Mouse (Mus musculus): ENCODE measurements around the gene Gng3.

The Gng3 gene

DNA sequence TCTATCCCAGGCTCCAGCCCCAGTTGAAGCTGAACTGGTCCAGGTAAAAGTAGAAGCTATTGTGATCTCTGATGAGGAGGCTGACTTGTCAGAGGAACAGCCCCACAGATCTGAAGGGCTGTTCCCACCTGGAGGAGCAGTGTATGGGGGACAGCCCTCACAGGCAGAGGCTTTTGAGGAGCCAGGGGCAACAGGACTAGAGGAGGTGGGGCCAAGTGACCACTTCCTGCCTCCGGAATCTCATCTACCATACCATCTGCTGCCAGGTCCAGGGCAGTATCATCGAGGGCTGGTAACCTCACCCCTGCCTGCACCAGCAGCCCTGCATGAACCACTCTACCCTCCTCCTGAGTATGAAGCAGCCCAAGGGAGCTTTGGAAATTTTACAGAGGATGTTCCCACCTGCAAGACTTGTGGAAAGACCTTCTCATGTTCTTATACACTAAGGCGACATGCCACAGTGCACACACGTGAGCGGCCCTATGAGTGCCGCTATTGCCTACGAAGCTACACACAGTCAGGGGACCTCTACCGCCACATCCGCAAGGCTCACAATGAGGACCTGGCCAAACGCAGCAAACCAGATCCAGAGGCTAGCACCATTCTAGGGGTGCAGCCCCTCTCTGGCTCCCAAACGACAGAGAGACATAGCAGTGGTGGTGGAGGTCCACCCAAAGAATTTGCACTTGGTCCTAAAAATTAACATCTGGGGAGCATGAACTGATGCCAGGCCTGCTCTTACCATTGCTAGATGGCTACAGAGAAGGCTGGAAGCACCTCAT, 34.9 kb downstream of the Gng3 start:
- no peak for DNase-seq

DNA sequence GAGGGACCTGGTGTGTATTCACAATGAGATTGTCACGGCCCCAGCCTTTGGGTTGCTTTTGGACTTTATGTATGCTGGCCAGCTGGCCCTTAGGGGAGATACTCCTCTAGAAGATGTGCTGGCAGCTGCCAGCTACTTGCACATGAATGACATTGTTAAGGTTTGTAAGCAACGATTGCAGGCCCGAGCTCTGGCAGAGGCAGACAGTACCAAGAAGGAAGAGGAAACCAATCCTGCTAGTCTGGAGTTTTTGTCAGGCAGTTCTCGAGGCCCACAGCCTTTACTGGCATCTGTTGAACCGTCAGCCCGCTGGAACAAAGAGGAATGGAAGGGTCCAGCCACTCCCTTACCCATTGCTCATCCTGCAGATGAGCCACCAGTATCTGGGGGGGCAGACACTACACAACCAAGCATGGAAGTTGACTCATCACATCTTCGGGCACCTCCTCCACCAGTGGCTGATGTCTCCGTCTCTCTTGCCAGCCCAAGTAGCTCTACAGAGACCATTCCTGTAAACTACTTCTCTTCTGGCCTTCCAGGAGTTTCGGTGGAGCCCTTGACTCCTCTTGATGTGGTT, 35.7 kb downstream of the Gng3 start:
- no peak for DNase-seq

DNA sequence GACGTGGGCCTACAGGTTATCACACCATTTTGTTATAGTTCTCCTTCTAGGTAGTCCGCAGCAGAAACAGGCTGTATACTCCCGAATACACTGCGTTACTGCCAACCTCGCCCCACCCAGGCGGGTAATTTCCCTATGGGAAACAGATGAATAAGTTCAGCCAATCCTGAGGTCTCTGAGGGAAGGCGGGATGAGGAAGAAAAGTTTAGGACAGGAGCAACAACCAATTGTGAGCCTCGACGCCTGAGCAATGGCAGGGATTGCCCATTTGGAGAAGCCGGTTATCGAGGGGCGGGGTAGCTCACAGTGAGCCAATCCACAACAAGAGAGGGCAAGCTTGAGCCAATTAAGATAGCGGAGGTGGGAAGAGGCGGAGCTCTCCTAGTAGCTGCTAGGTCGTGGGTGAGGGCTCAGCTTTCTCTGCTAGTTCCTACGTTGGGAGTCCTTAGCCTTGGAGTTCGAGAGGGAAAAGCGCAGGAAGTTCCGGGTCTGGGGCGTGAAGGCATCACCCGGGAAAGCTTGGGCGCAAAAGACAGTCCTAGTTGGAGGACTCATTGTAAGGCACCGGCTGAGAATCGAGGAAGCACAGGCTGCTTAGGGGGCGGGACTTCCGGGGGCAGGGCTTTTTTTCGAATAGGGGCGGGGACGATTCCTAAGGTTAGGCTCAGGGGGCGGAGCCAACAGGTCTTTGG, 36.7 kb downstream of the Gng3 start, which contains the start of gene Zbtb3:
Zbtb3 (plus strand) TSS at position 426 of the 692 bp plus-strand sequence.
- peak; percentile 94 to 96 for DNase-seq

DNA sequence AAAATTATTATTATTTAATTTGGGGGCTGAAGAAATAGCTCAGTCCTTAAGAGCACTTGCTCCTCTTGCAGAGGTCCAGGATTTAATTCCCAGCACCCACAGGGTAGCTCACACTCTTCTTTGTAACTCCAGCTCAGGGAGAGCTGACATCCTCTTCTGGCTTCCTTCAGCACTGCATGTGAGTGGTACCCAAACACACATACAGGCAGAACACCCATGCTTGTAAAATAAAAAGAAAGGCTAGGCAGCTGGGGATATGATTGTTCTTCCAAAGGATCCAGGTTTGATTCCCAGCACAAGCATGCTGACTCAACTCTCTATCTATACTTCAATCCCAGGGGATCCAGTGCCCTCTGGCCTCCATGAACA, 40.1 kb downstream of the Gng3 start:
- DNase-seq, result no peak

DNA sequence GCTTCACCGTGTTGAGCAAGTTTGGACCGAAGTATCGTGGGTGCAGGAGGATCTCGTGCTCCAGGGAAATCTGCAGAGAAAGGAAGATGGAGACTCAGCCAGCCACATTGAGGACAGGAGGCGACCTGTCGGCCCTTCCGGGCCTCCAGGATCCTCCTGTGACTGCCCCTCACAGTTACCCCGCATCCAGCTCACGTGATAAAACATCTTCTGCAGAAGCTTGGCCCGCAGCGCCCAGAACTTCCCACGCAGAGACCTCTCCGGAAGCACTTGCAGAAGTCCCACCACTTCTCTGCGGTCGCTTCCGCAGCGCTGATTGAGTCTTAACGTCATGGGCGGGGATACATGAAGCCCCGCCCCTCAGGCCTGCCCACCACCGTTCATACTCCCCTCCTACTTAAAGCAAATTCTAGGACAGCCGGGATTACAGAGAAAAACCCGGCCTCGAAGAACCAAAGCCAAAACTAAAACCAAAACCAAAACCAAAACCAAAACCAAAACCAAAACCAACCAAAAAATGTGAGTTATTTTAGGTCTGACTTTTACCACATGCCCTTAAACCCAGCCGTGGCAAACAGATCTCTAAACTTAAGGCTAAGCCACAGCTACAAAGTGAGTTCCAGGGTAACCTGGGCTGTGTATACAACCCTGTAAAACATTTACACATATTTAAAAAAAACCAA, 40.6 kb downstream of the Gng3 start, which contains the start of gene Polr2g:
Polr2g (minus strand) TSS at position 314 of the 683 bp plus-strand sequence.
- DNase-seq, result peak; percentile 92 to 94

DNA sequence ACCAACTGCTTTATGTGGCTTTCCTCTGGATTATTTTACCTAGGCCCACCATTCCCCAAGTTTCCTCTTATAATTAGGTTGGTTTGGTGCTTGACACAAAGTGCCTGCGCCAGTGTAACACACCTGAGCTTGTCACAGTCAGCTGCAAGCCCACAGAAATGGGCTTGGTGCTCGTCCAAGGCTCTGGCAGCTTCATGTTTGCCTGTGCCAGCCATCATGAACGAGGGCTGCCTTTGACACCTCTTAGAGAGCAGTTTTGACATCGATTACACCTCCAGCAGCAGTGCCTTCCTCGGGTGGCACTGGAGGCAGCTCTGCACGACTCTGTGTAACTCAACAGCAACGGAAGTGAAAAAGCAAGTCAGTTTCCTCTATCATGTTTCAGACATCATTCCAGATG, 48.8 kb downstream of the Gng3 start:
- DNase-seq, result peak; percentile 64 to 72

DNA sequence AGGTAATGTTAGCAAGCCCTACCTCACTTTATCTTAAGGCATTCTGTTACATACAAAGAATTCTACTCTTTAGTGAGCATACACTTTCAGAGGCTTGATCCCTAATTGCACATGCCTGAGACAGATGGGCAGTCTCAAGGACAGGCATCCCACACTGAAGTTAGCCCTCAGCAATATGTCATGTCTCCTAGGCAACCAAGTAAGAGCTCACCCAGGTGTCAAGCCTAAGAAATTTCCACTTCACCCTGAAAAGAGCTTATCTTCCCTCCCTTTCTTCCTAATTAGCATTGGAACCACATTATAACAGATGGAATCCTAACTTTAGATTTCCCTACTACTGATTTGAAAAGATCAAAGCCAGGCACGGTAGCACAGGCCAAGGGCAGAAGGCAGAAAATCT, 49.8 kb downstream of the Gng3 start:
- DNase-seq, result no peak

DNA sequence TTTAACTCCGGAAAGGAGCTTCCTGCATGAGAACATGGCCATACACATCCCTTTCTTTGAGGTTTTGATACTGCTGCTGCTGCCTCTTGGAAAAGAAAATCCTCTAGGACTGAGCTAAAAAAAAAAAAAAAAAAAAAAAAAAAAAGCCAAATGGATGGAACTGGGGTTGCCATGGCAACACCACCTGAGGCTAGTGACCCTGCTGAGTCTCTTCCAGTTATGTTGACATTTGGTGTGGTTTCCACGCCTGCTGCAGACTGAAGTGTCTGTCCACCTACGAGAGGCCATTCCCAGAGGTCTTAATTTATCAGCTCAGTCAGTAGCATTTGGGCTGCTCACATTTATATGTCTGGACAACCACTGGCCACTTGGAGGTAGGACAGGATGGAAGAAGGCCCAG, 50.5 kb downstream of the Gng3 start:
- DNase-seq, result peak; percentile 68 to 72

All from cerebellum, postnatal 10 days (tissue).